Mouse (Mus musculus): ENCODE measurements around the gene Carhsp1. TPM values are rescaled to one million over a fixed set of nuclear protein-coding genes. Genes with fewer than 3 reads are reported as not detected.

The Carhsp1 gene
- 10 to 100 TPM; 58.4 to 63.4 TPM for total RNA-seq (2023)

GRCm38 (mm10) chr16:8671551-8672349 lies at the start of gene Carhsp1:
Carhsp1 (minus strand) TSS chr16:8672155.

GRCm38 (mm10) chr16:8680470-8680869 lies 8.5 kb upstream of the Carhsp1 start, which contains the start of gene Gm5767:
Gm5767 (plus strand) TSS chr16:8680770.

GRCm38 (mm10) chr16:8637217-8638051 lies 34.5 kb downstream of the Carhsp1 start, which contains the start of the genes Pmm2 and Tmem186:
Pmm2 (plus strand) TSS chr16:8637674.
Tmem186 (minus strand) TSS chr16:8637712.

Other genes starting within 250 kb of the Carhsp1 start
- not detected for gene Tmem114, start 247.0 kb downstream of the Carhsp1 start, total RNA-seq (2023)
- gene Mettl22, start 201.4 kb downstream of the Carhsp1 start, total RNA-seq (2023), result 1 to 10 TPM; 2.7 to 6.2 TPM
- under 1 TPM; 0.13 to 0.22 TPM for gene Abat, start 158.7 kb downstream of the Carhsp1 start, total RNA-seq (2023)
- gene Pmm2, start 34.5 kb downstream of the Carhsp1 start, total RNA-seq (2023), result 10 to 100 TPM; 34.5 to 35.2 TPM
- 1 to 10 TPM; 3.2 to 4.9 TPM for gene Tmem186, start 34.4 kb downstream of the Carhsp1 start, total RNA-seq (2023)
- gene Gm5767, start 8.6 kb upstream of the Carhsp1 start, total RNA-seq (2023), result under 1 TPM in 1 of 2 experiments, not detected in 1; 0.75 TPM
- 100 to 1,000 TPM; 153 to 154 TPM for gene Usp7, start 120.2 kb upstream of the Carhsp1 start, total RNA-seq (2023)
- gene 1810013L24Rik, start 157.9 kb upstream of the Carhsp1 start, total RNA-seq (2023), result 10 to 100 TPM; 69.6 to 81.4 TPM